8 mouse cellular contexts compared by ENCODE assay signal in genomic region chr16:93807961-93808554, GRCm38 (mm10). TPM values are rescaled to one million over a fixed set of nuclear protein-coding genes. Genes with fewer than 3 reads are reported as not detected.
A peak's percentile ranks its signal among the peaks of the same experiment; 100 is the strongest.
DNase-seq lines count a peak whose midpoint lies in the region; ATAC-seq and TF ChIP-seq lines count a peak whose summit lies in the region.

No protein-coding gene starts in this region.

- no peak overlapping the region for H3K9ac ChIP-seq in heart, embryonic 15.5 days
- no peak overlapping the region; the same call in 1 of the 2 replicates for H3K9ac ChIP-seq in neural tube, embryonic 13.5 days

- ATAC-seq in heart, embryonic 15.5 days (replicated peaks; ENCODE audit: insufficient number of reproducible peaks, insufficient read depth, low FRiP score, low read depth) = peak; percentile 45; the same call in 1 of the 2 replicates
- peak; percentile 36; the same call in 1 of the 2 replicates for ATAC-seq in neural tube, embryonic 13.5 days (ENCODE audit: low read depth)
- no peak for ATAC-seq in erythroblast, adult 5-6 weeks (replicated peaks; ENCODE audit: low FRiP score, poor library complexity, severe bottlenecking)

- no peaks in the 10 kb centered on the region for H3K27me3 ChIP-seq in heart, embryonic 15.5 days
- H3K27me3 ChIP-seq in neural tube, embryonic 13.5 days = no peaks in the 10 kb centered on the region

- H3K27ac ChIP-seq in left cerebral cortex, adult 2 months = no peak overlapping the region
- peak overlapping the region; percentile 63 for H3K27ac ChIP-seq in heart, embryonic 15.5 days
- H3K27ac ChIP-seq in neural tube, embryonic 13.5 days (replicated peaks) = peak overlapping the region; percentile 39

- intact Hi-C loops in left cerebral cortex, postnatal 14 days (cut with DNase I) = no loop called here
- intact Hi-C loops in left cerebral cortex, adult 2 months (cut with DNase I) = no loop called here

- no peak overlapping the region for H3K4me2 ChIP-seq in heart, embryonic 15.5 days
- no peak overlapping the region for H3K4me2 ChIP-seq in neural tube, embryonic 13.5 days

- H3K9me3 ChIP-seq in heart, embryonic 15.5 days (replicated peaks) = 0 out of 2 replicates have a peak, but pooled peaks cover 11% of the 10 kb centered on the region
- H3K9me3 ChIP-seq in neural tube, embryonic 13.5 days = peaks cover 10% of the 10 kb centered on the region

- no peak overlapping the region for H3K4me3 ChIP-seq in left cerebral cortex, adult 2 months
- H3K4me3 ChIP-seq in heart, embryonic 15.5 days = no peak overlapping the region
- H3K4me3 ChIP-seq in neural tube, embryonic 13.5 days = no peak overlapping the region

- 27% methylated on average over 8 of the region's 8 CpGs for WGBS in heart, embryonic 15.5 days
- 33% methylated on average over 8 of the region's 8 CpGs for WGBS in neural tube, embryonic 13.5 days

- H3K36me3 ChIP-seq in heart, embryonic 15.5 days = peaks cover 22% of the 10 kb centered on the region; the same call in 1 of the 2 replicates
- H3K36me3 ChIP-seq in neural tube, embryonic 13.5 days = peaks cover 79% of the 10 kb centered on the region

- H3K4me1 ChIP-seq in heart, embryonic 15.5 days (replicated peaks) = peaks cover 19% of the 10 kb centered on the region
- no peaks in the 10 kb centered on the region; the same call in none of the 2 replicates for H3K4me1 ChIP-seq in neural tube, embryonic 13.5 days (replicated peaks)

- TF ChIP-seq CTCF in left cerebral cortex, adult 2 months (IDR thresholded peaks at IDR 0.05) = no peak

- peak; percentile 43 to 69 for DNase-seq in left cerebral cortex, postnatal 14 days (ENCODE audit: low spot score in 2 of 2)
- no peak for DNase-seq in left cerebral cortex, adult 2 months (ENCODE audit: extremely low spot score in 1 of 2, low spot score in 2 of 2)
- DNase-seq in embryo, embryonic 9.5 days (ENCODE audit: extremely low spot score) = peak; percentile 53
- peak; percentile 90 for DNase-seq in kidney, postnatal 14 days
- no peak for DNase-seq in thymus, postnatal 14 days

RNA-seq across cellular contexts. Expression of gene Morc3, which starts 23.9 kb away (rescaled TPM):
- 10 to 100 TPM; 28.7 to 33.2 TPM for total RNA-seq in left cerebral cortex, postnatal 14 days (2021)
- total RNA-seq in left cerebral cortex, adult 2 months (2021) = 10 to 100 TPM; 24.5 to 24.7 TPM
- polyA plus RNA-seq in heart, embryonic 15.5 days (2015; fragmentation: Nextera tagmentation; extraction: Ambion mirVana) = 22.2 and 22.3 TPM in 2 replicates
- 29.9 and 31.2 TPM in 2 replicates for polyA plus RNA-seq in neural tube, embryonic 13.5 days (2015; fragmentation: Nextera tagmentation; extraction: Ambion mirVana)
- 25.7 and 32.3 TPM in 2 replicates for total RNA-seq in erythroblast, adult 5-6 weeks (2015; ENCODE audit: low replicate concordance)
- 55.5 and 63.2 TPM in 2 replicates for total RNA-seq in erythroblast, adult 5-6 weeks (2017; ENCODE audit: low replicate concordance)

Comparison
In these comparisons a context has a peak if more than half of its experiments do, and no peak if none do; other contexts are left out.
1. DNase-seq: peak in left cerebral cortex, postnatal 14 days (2 of 2), embryo, embryonic 9.5 days (single experiment) and kidney, postnatal 14 days (single experiment); none in left cerebral cortex, adult 2 months (0 of 2) and thymus, postnatal 14 days (single experiment).